Mouse (Mus musculus) G1E (cell line): ENCODE data around the gene Shld2. TPM values are rescaled to one million over a fixed set of nuclear protein-coding genes. Genes with fewer than 3 reads are reported as not detected.
A peak's percentile ranks its signal among the peaks of the same experiment; 100 is the strongest.

Experiments
- ATAC-seq: 2 replicates; pipeline ENCODE4 v1.8.0; 2016; ENCODE audit warnings: mild to moderate bottlenecking; ENCODE audit not compliant: insufficient number of reproducible peaks, poor library complexity, low FRiP score, severe bottlenecking; ENCODE audit errors: extremely low read depth
- DNase-seq: peaks from one replicate; pipeline ENCODE4 v3.0.0; 2012; ENCODE audit warnings: low spot score
- H3K27me3 ChIP-seq: 2 replicates; pipeline ENCODE4 v1.6.1; 2012; ENCODE audit warnings: mild to moderate bottlenecking, low read length, inconsistent platforms; ENCODE audit not compliant: insufficient read depth
- H3K36me3 ChIP-seq: replicated peaks from 2 replicates; pipeline ENCODE3; 2012; ENCODE audit warnings: mild to moderate bottlenecking, inconsistent platforms
- H3K4me1 ChIP-seq: 2 replicates; pipeline ENCODE4 v1.6.1; 2012; ENCODE audit warnings: low read depth, low read length, inconsistent platforms, mixed read lengths; ENCODE audit not compliant: insufficient read depth
- H3K4me3 ChIP-seq: 2 replicates; pipeline ENCODE4 v1.5.1; 2012; ENCODE audit warnings: low read depth, mild to moderate bottlenecking, inconsistent platforms, low read length, moderate library complexity, mixed read lengths
- H3K9me3 ChIP-seq: replicated peaks from 2 replicates; pipeline ENCODE4 v1.6.1; 2012; ENCODE audit warnings: inconsistent platforms
- CTCF ChIP-seq: IDR thresholded peaks from 2 replicates; pipeline ENCODE4 v1.5.1; 2012; ENCODE audit warnings: low read depth, low read length, inconsistent platforms, mixed read lengths
- GATA1 ChIP-seq: IDR thresholded peaks from 2 replicates; pipeline ENCODE4 v1.6.1; 2012; ENCODE audit warnings: borderline replicate concordance, low read length, inconsistent platforms, mixed read lengths
- GATA2 ChIP-seq: IDR thresholded peaks from 2 replicates; pipeline ENCODE4 v1.6.1; 2012; ENCODE audit warnings: low read depth, low read length, inconsistent platforms, borderline replicate concordance
- POLR2AphosphoS5 ChIP-seq: IDR thresholded peaks from 2 replicates; pipeline ENCODE4 v1.6.1; 2012; ENCODE audit warnings: low read depth, low read length, inconsistent platforms; ENCODE audit not compliant: insufficient replicate concordance
- TAL1 ChIP-seq: conservative IDR thresholded peaks from 2 replicates; pipeline ENCODE4 v1.6.1; 2012; ENCODE audit warnings: low read depth, low read length, inconsistent platforms, mixed read lengths
- polyA plus RNA-seq: library from polyadenylated mRNA; stranded (reverse); fragments of >175 nt; gene quantifications from 2 replicates; pipeline ENCODE4 v1.2.3, GENCODE M21; 2012
- total RNA-seq, 2 experiments: library from RNA; stranded (forward) in 1 of 2; stranded (reverse) in 1 of 2; fragments of 200-1000 nt in 1 of 2; fragments of >200 nt in 1 of 2; fragmentation: Nextera tagmentation in 1 of 2; gene quantifications; 2 replicates each; pipeline ENCODE4 v1.2.3; 2014 to 2017

Shld2 gene
- total and polyA plus RNA-seq, 3 experiments: 6.2 to 24.2 (median 14.6) TPM

- H3K9me3 ChIP-seq: no peaks in the 10 kb centered on the region
- peaks cover 6% of the 10 kb centered on the region; the same call in 1 of the 2 replicates for H3K27me3 ChIP-seq
- H3K4me1 ChIP-seq: no peaks in the 10 kb centered on the region
- ATAC-seq (no peak), DNase-seq (no peak)
- no peak for TF ChIP-seq GATA1
- TF ChIP-seq POLR2AphosphoS5: no peak
- no peak for TF ChIP-seq GATA2
- TF ChIP-seq TAL1: no peak
- no peak for TF ChIP-seq CTCF
- no peak overlapping the region for H3K4me3 ChIP-seq
- no peaks in the 10 kb centered on the region for H3K36me3 ChIP-seq
Measured at GRCm38 (mm10) chr14:34215451-34216127, 94.7 kb downstream of the Shld2 start.

- Histone ChIP-seq H3K36me3 (no peaks in the 10 kb centered on the region), H3K27me3 (peaks cover 3% of the 10 kb centered on the region; the same call in 1 of the 2 replicates)
- DNase-seq: no peak
Measured at GRCm38 (mm10) chr14:34209942-34210341, 100.4 kb downstream of the Shld2 start.

GRCm38 (mm10) chr14:34209080-34209479 is 101.2 kb downstream of the Shld2 start:
- TF ChIP-seq POLR2AphosphoS5: no peak
- no peak for TF ChIP-seq GATA2
- TF ChIP-seq TAL1: no peak
- TF ChIP-seq GATA1: no peak
- no peak for TF ChIP-seq CTCF
- Histone ChIP-seq H3K4me1 (no peaks in the 10 kb centered on the region), H3K27me3 (peaks cover 3% of the 10 kb centered on the region; the same call in 1 of the 2 replicates), H3K9me3 (no peaks in the 10 kb centered on the region), H3K36me3 (no peaks in the 10 kb centered on the region), H3K4me3 (no peak overlapping the region)
- DNase-seq (no peak), ATAC-seq (no peak)

More at GRCm38 (mm10) chr14:34209942-34210341, 100.4 kb downstream of the Shld2 start:
- no peak for ATAC-seq
- H3K4me1 ChIP-seq: no peaks in the 10 kb centered on the region
- no peaks in the 10 kb centered on the region for H3K9me3 ChIP-seq
- no peak for TF ChIP-seq POLR2AphosphoS5
- TF ChIP-seq GATA2: no peak
- no peak for TF ChIP-seq GATA1
- no peak for TF ChIP-seq TAL1
- no peak for TF ChIP-seq CTCF
- H3K4me3 ChIP-seq: no peak overlapping the region

GRCm38 (mm10) chr14:34208651-34209050 is 101.6 kb downstream of the Shld2 start:
- DNase-seq (peak; percentile 14), ATAC-seq (no peak; the same call in 1 of the 2 replicates)
- no peak overlapping the region for H3K4me3 ChIP-seq
- H3K9me3 ChIP-seq: no peaks in the 10 kb centered on the region
- TF ChIP-seq POLR2AphosphoS5 (no peak), TAL1 (no peak), GATA1 (no peak), GATA2 (no peak), CTCF (no peak)
- no peaks in the 10 kb centered on the region for H3K36me3 ChIP-seq
- peaks cover 3% of the 10 kb centered on the region; the same call in 1 of the 2 replicates for H3K27me3 ChIP-seq
- no peaks in the 10 kb centered on the region for H3K4me1 ChIP-seq

- Histone ChIP-seq H3K27me3 (peaks cover 3% of the 10 kb centered on the region; the same call in 1 of the 2 replicates), H3K4me3 (no peak overlapping the region)
- no peak for ATAC-seq
Measured at GRCm38 (mm10) chr14:34207996-34208395, 102.3 kb downstream of the Shld2 start.

GRCm38 (mm10) chr14:34201231-34202035 is 108.9 kb downstream of the Shld2 start, which contains the start of gene Gprin2:
Gprin2 (minus strand) TSS chr14:34201653.
- Histone ChIP-seq H3K9me3 (no peaks in the 10 kb centered on the region), H3K27me3 (peaks cover 4% of the 10 kb centered on the region; the same call in 1 of the 2 replicates), H3K4me1 (no peaks in the 10 kb centered on the region), H3K4me3 (no peak within 1 kb of the TSS), H3K36me3 (no peaks in the 10 kb centered on the region)
- DNase-seq (no peak), ATAC-seq (no peak)
- TF ChIP-seq POLR2AphosphoS5: no peak
- no peak for TF ChIP-seq GATA1
- TF ChIP-seq CTCF: no peak
- no peak for TF ChIP-seq GATA2
- TF ChIP-seq TAL1: no peak

More at GRCm38 (mm10) chr14:34207996-34208395, 102.3 kb downstream of the Shld2 start:
- Histone ChIP-seq H3K36me3 (no peaks in the 10 kb centered on the region), H3K4me1 (no peaks in the 10 kb centered on the region), H3K9me3 (no peaks in the 10 kb centered on the region)
- no peak for DNase-seq
- TF ChIP-seq TAL1 (no peak), POLR2AphosphoS5 (no peak), GATA1 (no peak), CTCF (no peak), GATA2 (no peak)
